ENCODE assay signal across 16 mouse cellular contexts in genomic region chr14:28376208-28376805, GRCm38 (mm10).
DNase-seq lines count a peak whose midpoint lies in the region; ATAC-seq lines count a peak whose summit lies in the region.
"Had no signal": no experiment of that assay in that cellular context is flagged by ENCODE, and none has a peak within 500 bp of the region (broad histone marks: within the 10 kb centered on the region; RNA-seq: fewer than 3 reads in every experiment).

No protein-coding gene starts in this region.

- peak; percentile 47; the same call in 1 of the 2 replicates for ATAC-seq in hindbrain, embryonic 11.5 days (ENCODE audit: low FRiP score)
- ATAC-seq in hindbrain, embryonic 16.5 days = no peak
- no peak for ATAC-seq in hindbrain, embryonic 13.5 days (ENCODE audit: low FRiP score)
- no peak; the same call in 1 of the 2 replicates for ATAC-seq in midbrain, embryonic 14.5 days (ENCODE audit: low FRiP score, low TSS enrichment)
- ATAC-seq in intestine, embryonic 16.5 days = no peak
- ATAC-seq: inflammation-experienced regulatory T-cells, adult 6 months had no signal

- no peaks in the 10 kb centered on the region for H3K36me3 ChIP-seq in hindbrain, embryonic 11.5 days (ENCODE audit: control insufficient read depth, insufficient read depth, low read length)
- H3K36me3 ChIP-seq in hindbrain, embryonic 16.5 days (ENCODE audit: control insufficient read depth, insufficient read depth, low read length) = no peaks in the 10 kb centered on the region
- H3K36me3 ChIP-seq in hindbrain, embryonic 13.5 days = no peaks in the 10 kb centered on the region
- no peaks in the 10 kb centered on the region for H3K36me3 ChIP-seq in midbrain, embryonic 14.5 days (ENCODE audit: control insufficient read depth, insufficient read depth, low read length)
- no peaks in the 10 kb centered on the region for H3K36me3 ChIP-seq in intestine, embryonic 16.5 days (ENCODE audit: control insufficient read depth, insufficient read depth, low read length)
- H3K36me3 ChIP-seq: stomach, embryonic 15.5 days had no signal

- H3K4me1 ChIP-seq in hindbrain, embryonic 11.5 days (replicated peaks; ENCODE audit: control insufficient read depth, insufficient read depth, low read length) = peaks cover 7% of the 10 kb centered on the region; the same call in 1 of the 2 replicates
- H3K4me1 ChIP-seq in hindbrain, embryonic 16.5 days (ENCODE audit: control insufficient read depth, insufficient read depth, low read depth, low read length) = peaks cover 10% of the 10 kb centered on the region
- H3K4me1 ChIP-seq in hindbrain, embryonic 13.5 days (replicated peaks) = peaks cover 25% of the 10 kb centered on the region
- peaks cover 16% of the 10 kb centered on the region; the same call in 1 of the 2 replicates for H3K4me1 ChIP-seq in midbrain, embryonic 14.5 days (ENCODE audit: control insufficient read depth, insufficient read depth, low read length)
- no peaks in the 10 kb centered on the region for H3K4me1 ChIP-seq in intestine, embryonic 16.5 days (ENCODE audit: control insufficient read depth, insufficient read depth, low read length)
- H3K4me1 ChIP-seq: megakaryocyte, embryonic 14.5 days; stomach, embryonic 15.5 days had no signal

- 29% methylated on average over 9 of the region's 9 CpGs for WGBS in hindbrain, embryonic 11.5 days
- WGBS in hindbrain, embryonic 16.5 days = 25% methylated on average over 9 of the region's 9 CpGs
- 26% methylated on average over 9 of the region's 9 CpGs for WGBS in hindbrain, embryonic 13.5 days
- 17% methylated on average over 9 of the region's 9 CpGs for WGBS in midbrain, embryonic 14.5 days
- 61% methylated on average over 9 of the region's 9 CpGs for WGBS in intestine, embryonic 16.5 days

- H3K27ac ChIP-seq in hindbrain, embryonic 11.5 days (ENCODE audit: low read depth, low read length) = no peak overlapping the region
- no peak overlapping the region for H3K27ac ChIP-seq in hindbrain, embryonic 16.5 days (ENCODE audit: low read depth, low read length)
- H3K27ac ChIP-seq in hindbrain, embryonic 13.5 days = peak overlapping the region; percentile 55; the same call in 1 of the 2 replicates
- no peak overlapping the region for H3K27ac ChIP-seq in midbrain, embryonic 14.5 days (replicated peaks; ENCODE audit: low read depth, low read length)
- no peak overlapping the region for H3K27ac ChIP-seq in intestine, embryonic 16.5 days (ENCODE audit: low read length)
- H3K27ac ChIP-seq: heart, adult 2 months; stomach, embryonic 15.5 days had no signal

- DNase-seq in hindbrain, embryonic 11.5 days (ENCODE audit: low spot score) = peak; percentile 37
- peak; percentile 39 for DNase-seq in embryo, embryonic 10.5 days (ENCODE audit: low spot score)
- peak; percentile 46 for DNase-seq in midbrain, embryonic 14.5 days
- DNase-seq in kidney, postnatal 36 days = no peak
- no peak for DNase-seq in cerebellum, postnatal 36 days
- DNase-seq: adrenal gland, postnatal 36 days; cerebellum, adult 11 months; right cerebral cortex, postnatal 4 days had no signal

- H3K9me3 ChIP-seq in hindbrain, embryonic 11.5 days (ENCODE audit: control insufficient read depth, low read length) = no peaks in the 10 kb centered on the region
- no peaks in the 10 kb centered on the region for H3K9me3 ChIP-seq in hindbrain, embryonic 16.5 days (ENCODE audit: control insufficient read depth, low read length)
- no peaks in the 10 kb centered on the region for H3K9me3 ChIP-seq in hindbrain, embryonic 13.5 days
- no peaks in the 10 kb centered on the region for H3K9me3 ChIP-seq in midbrain, embryonic 14.5 days (ENCODE audit: control insufficient read depth, low read length)
- no peaks in the 10 kb centered on the region for H3K9me3 ChIP-seq in intestine, embryonic 16.5 days (ENCODE audit: control insufficient read depth, low read length)
- H3K9me3 ChIP-seq: stomach, embryonic 15.5 days had no signal

- no peak overlapping the region for H3K4me3 ChIP-seq in hindbrain, embryonic 11.5 days (ENCODE audit: low read depth, low read length)
- H3K4me3 ChIP-seq in hindbrain, embryonic 16.5 days (ENCODE audit: low read length) = no peak overlapping the region
- no peak overlapping the region for H3K4me3 ChIP-seq in hindbrain, embryonic 13.5 days
- H3K4me3 ChIP-seq in midbrain, embryonic 14.5 days (replicated peaks; ENCODE audit: low read depth, low read length) = no peak overlapping the region
- H3K4me3 ChIP-seq in intestine, embryonic 16.5 days (ENCODE audit: low read length) = no peak overlapping the region
- H3K4me3 ChIP-seq: heart, adult 2 months; megakaryocyte, embryonic 14.5 days; stomach, embryonic 15.5 days had no signal

- H3K27me3 ChIP-seq in hindbrain, embryonic 11.5 days (ENCODE audit: control insufficient read depth, insufficient read depth, low read length) = peaks cover 45% of the 10 kb centered on the region
- no peaks in the 10 kb centered on the region for H3K27me3 ChIP-seq in hindbrain, embryonic 16.5 days (replicated peaks; ENCODE audit: control insufficient read depth, insufficient read depth, low read length)
- H3K27me3 ChIP-seq in hindbrain, embryonic 13.5 days = peaks cover 80% of the 10 kb centered on the region
- H3K27me3 ChIP-seq in midbrain, embryonic 14.5 days (ENCODE audit: control insufficient read depth, insufficient read depth, low read length) = peaks cover 80% of the 10 kb centered on the region
- no peaks in the 10 kb centered on the region for H3K27me3 ChIP-seq in intestine, embryonic 16.5 days (replicated peaks; ENCODE audit: control insufficient read depth, insufficient read depth, low read length)
- H3K27me3 ChIP-seq: CH12.LX; megakaryocyte, embryonic 14.5 days; stomach, embryonic 15.5 days had no signal

- H3K9ac ChIP-seq in hindbrain, embryonic 11.5 days (ENCODE audit: low read depth, low read length) = no peak overlapping the region
- H3K9ac ChIP-seq in hindbrain, embryonic 16.5 days (ENCODE audit: low read depth, low read length) = no peak overlapping the region
- H3K9ac ChIP-seq in hindbrain, embryonic 13.5 days = no peak overlapping the region
- H3K9ac ChIP-seq in midbrain, embryonic 14.5 days (replicated peaks; ENCODE audit: low read length) = no peak overlapping the region
- H3K9ac ChIP-seq in intestine, embryonic 16.5 days (ENCODE audit: low read depth, low read length) = no peak overlapping the region
- H3K9ac ChIP-seq: stomach, embryonic 15.5 days had no signal

- H3K4me2 ChIP-seq in hindbrain, embryonic 11.5 days (replicated peaks; ENCODE audit: low read depth, low read length) = no peak overlapping the region
- no peak overlapping the region for H3K4me2 ChIP-seq in hindbrain, embryonic 16.5 days (ENCODE audit: low read length)
- no peak overlapping the region for H3K4me2 ChIP-seq in hindbrain, embryonic 13.5 days
- H3K4me2 ChIP-seq in midbrain, embryonic 14.5 days (ENCODE audit: low read length) = no peak overlapping the region; the same call in 1 of the 2 replicates
- no peak overlapping the region for H3K4me2 ChIP-seq in intestine, embryonic 16.5 days (ENCODE audit: low read depth, low read length)
- H3K4me2 ChIP-seq: stomach, embryonic 15.5 days had no signal

Comparison
In these comparisons a context has a peak if more than half of its experiments do, and no peak if none do; other contexts are left out.
1. DNase-seq: peak in hindbrain, embryonic 11.5 days (single experiment), embryo, embryonic 10.5 days (single experiment) and midbrain, embryonic 14.5 days (single experiment); none in kidney, postnatal 36 days (0 of 2) and cerebellum, postnatal 36 days (0 of 2).